Mouse (Mus musculus) gastrocnemius, adult 8-10 months (tissue): ENCODE results near the gene Fgf7. TPM values are rescaled to one million over a fixed set of nuclear protein-coding genes. Genes with fewer than 3 reads are reported as not detected.

Source experiments
- DNase-seq, 2 experiments: peaks; one replicate each; pipeline ENCODE4 v3.0.0; 2022; ENCODE audit warnings: low spot score in 2 of 2
- total RNA-seq, 4 experiments: library from RNA; stranded (reverse); gene quantifications; 2 replicates each; pipeline ENCODE4 v1.2.4; 2022

The Fgf7 gene
- total RNA-seq = 1 to 10 TPM; 2.8 to 4.3 (median 3.6) TPM

GRCm38 (mm10) chr2:126034379-126035005, at the start of gene Fgf7:
TSS of gene Fgf7 (plus strand) at chr2:126034658.
- peak in 1 of 2 experiments; percentile 8 for DNase-seq

GRCm38 (mm10) chr2:126002291-126002690, 32.2 kb upstream of the Fgf7 start:
- no peak for DNase-seq

GRCm38 (mm10) chr2:126006088-126006487, 28.4 kb upstream of the Fgf7 start:
- DNase-seq = peak; percentile 33 to 37

- no peak for DNase-seq
Measured at GRCm38 (mm10) chr2:126006742-126007141, 27.7 kb upstream of the Fgf7 start.

GRCm38 (mm10) chr2:126014989-126015710, 19.3 kb upstream of the Fgf7 start:
- DNase-seq = no peak

GRCm38 (mm10) chr2:126015763-126016473, 18.5 kb upstream of the Fgf7 start:
- DNase-seq = no peak

- no peak for DNase-seq
Measured at GRCm38 (mm10) chr2:126031186-126031900, 3.1 kb upstream of the Fgf7 start.

- no peak for DNase-seq
Measured at GRCm38 (mm10) chr2:126033114-126033972, 1.1 kb upstream of the Fgf7 start.

- no peak for DNase-seq
Measured at GRCm38 (mm10) chr2:126035013-126035770, 734 bp downstream of the Fgf7 start.

GRCm38 (mm10) chr2:126036121-126036520, 1.7 kb downstream of the Fgf7 start:
- no peak for DNase-seq

- DNase-seq = no peak
Measured at GRCm38 (mm10) chr2:126038221-126039000, 4.0 kb downstream of the Fgf7 start.

- peak in 1 of 2 experiments; percentile 20 for DNase-seq
Measured at GRCm38 (mm10) chr2:126039414-126039891, 5.0 kb downstream of the Fgf7 start.

- DNase-seq = no peak
Measured at GRCm38 (mm10) chr2:126040651-126041050, 6.2 kb downstream of the Fgf7 start.

GRCm38 (mm10) chr2:126041237-126041636, 6.8 kb downstream of the Fgf7 start:
- no peak for DNase-seq

- DNase-seq = no peak
Measured at GRCm38 (mm10) chr2:126042674-126043073, 8.2 kb downstream of the Fgf7 start.

GRCm38 (mm10) chr2:126045621-126046020, 11.2 kb downstream of the Fgf7 start:
- DNase-seq = no peak

- DNase-seq = no peak
Measured at GRCm38 (mm10) chr2:126052749-126053557, 18.5 kb downstream of the Fgf7 start.

- DNase-seq = peak in 1 of 2 experiments; percentile 17
Measured at GRCm38 (mm10) chr2:126053657-126054056, 19.2 kb downstream of the Fgf7 start.
